Mouse (Mus musculus) megakaryocyte, embryonic 14.5 days (primary cell): ENCODE data around the gene Tbcd. TPM values are rescaled to one million over a fixed set of nuclear protein-coding genes. Genes with fewer than 3 reads are reported as not detected.

Experiments
- H3K27me3 ChIP-seq: replicated peaks from 2 replicates; pipeline ENCODE3; 2012; ENCODE audit warnings: inconsistent platforms
- H3K36me3 ChIP-seq: replicated peaks from 2 replicates; pipeline ENCODE3; 2012; ENCODE audit warnings: low read length, inconsistent platforms, mixed read lengths
- H3K4me1 ChIP-seq: 2 replicates; pipeline ENCODE4 v1.6.1; 2012; ENCODE audit warnings: inconsistent platforms
- H3K4me3 ChIP-seq: replicated peaks from 2 replicates; pipeline ENCODE3; 2012; ENCODE audit warnings: moderate library complexity, mild to moderate bottlenecking, inconsistent platforms
- H3K9me3 ChIP-seq: 2 replicates; pipeline ENCODE4 v1.6.1; 2012; ENCODE audit warnings: inconsistent platforms
- FLI1 ChIP-seq: IDR thresholded peaks from 2 replicates; pipeline ENCODE4 v1.6.1; 2012; ENCODE audit warnings: low read length, inconsistent platforms, mixed read lengths
- GATA1 ChIP-seq: IDR thresholded peaks from 3 replicates; pipeline ENCODE4 v1.6.1; 2012; ENCODE audit warnings: mixed read lengths, low read length, inconsistent platforms, borderline replicate concordance
- polyA plus RNA-seq: library from polyadenylated mRNA; stranded (reverse); fragments of >175 nt; gene quantifications from 2 replicates; pipeline ENCODE4 v1.2.3, GENCODE M21; 2012; ENCODE audit warnings: low replicate concordance; ENCODE audit not compliant: insufficient read depth

Gene Tbcd
- polyA plus RNA-seq, 1 experiment, result 3.3 TPM

GRCm38 (mm10) chr11:121529747-121530146 is 78.0 kb downstream of the Tbcd start:
- Histone ChIP-seq H3K36me3 (peaks cover 47% of the 10 kb centered on the region), H3K4me1 (peaks cover 75% of the 10 kb centered on the region)

GRCm38 (mm10) chr11:121536528-121536927 is 84.8 kb downstream of the Tbcd start:
- H3K27me3 ChIP-seq, result no peaks in the 10 kb centered on the region
- peaks cover 47% of the 10 kb centered on the region for H3K36me3 ChIP-seq
- no peak overlapping the region for H3K4me3 ChIP-seq
- peaks cover 75% of the 10 kb centered on the region for H3K4me1 ChIP-seq
- TF ChIP-seq GATA1 (no peak), FLI1 (no peak)
- H3K9me3 ChIP-seq, result no peaks in the 10 kb centered on the region

More at GRCm38 (mm10) chr11:121529747-121530146, 78.0 kb downstream of the Tbcd start:
- Histone ChIP-seq H3K9me3 (no peaks in the 10 kb centered on the region), H3K27me3 (no peaks in the 10 kb centered on the region), H3K4me3 (peak overlapping the region; percentile 64)
- TF ChIP-seq GATA1 (no peak), FLI1 (no peak)

GRCm38 (mm10) chr11:121542471-121542870 is 90.7 kb downstream of the Tbcd start:
- no peaks in the 10 kb centered on the region for H3K27me3 ChIP-seq
- H3K9me3 ChIP-seq, result no peaks in the 10 kb centered on the region
- H3K4me3 ChIP-seq, result no peak overlapping the region
- peaks cover 61% of the 10 kb centered on the region for H3K4me1 ChIP-seq
- TF ChIP-seq GATA1 (no peak), FLI1 (no peak)
- H3K36me3 ChIP-seq, result peaks cover 53% of the 10 kb centered on the region

GRCm38 (mm10) chr11:121543287-121543856 is 91.6 kb downstream of the Tbcd start:
- Histone ChIP-seq H3K9me3 (no peaks in the 10 kb centered on the region), H3K36me3 (peaks cover 53% of the 10 kb centered on the region), H3K4me1 (peaks cover 67% of the 10 kb centered on the region), H3K4me3 (no peak overlapping the region), H3K27me3 (no peaks in the 10 kb centered on the region)
- TF ChIP-seq FLI1, result no peak
- no peak for TF ChIP-seq GATA1

DNA sequence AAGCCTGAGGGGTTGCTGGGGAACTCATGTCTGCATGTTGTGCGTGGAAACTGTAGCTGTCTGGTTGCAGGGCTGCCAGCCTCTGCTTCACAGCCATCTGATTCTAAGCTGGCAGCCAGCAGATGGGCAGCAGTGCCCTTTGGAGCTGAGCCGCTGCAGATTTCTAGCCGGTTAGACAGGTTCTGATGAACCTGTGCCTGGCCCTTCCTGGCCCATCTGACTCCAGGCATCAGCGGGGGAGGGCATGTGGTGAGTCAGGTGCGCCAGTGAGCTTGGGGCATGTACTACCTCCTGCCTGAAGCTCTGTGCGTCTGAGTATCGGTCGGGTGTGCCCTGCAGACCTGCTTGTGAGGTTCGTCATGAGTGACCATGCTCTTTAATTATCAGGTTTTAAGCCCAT is 92.2 kb downstream of the Tbcd start:
- Histone ChIP-seq H3K36me3 (peaks cover 53% of the 10 kb centered on the region), H3K9me3 (no peaks in the 10 kb centered on the region), H3K4me3 (no peak overlapping the region), H3K4me1 (peaks cover 72% of the 10 kb centered on the region), H3K27me3 (no peaks in the 10 kb centered on the region)
- no peak for TF ChIP-seq GATA1
- no peak for TF ChIP-seq FLI1

GRCm38 (mm10) chr11:121544755-121545397 is 93.1 kb downstream of the Tbcd start:
- no peak for TF ChIP-seq GATA1
- TF ChIP-seq FLI1, result no peak
- peaks cover 53% of the 10 kb centered on the region for H3K36me3 ChIP-seq
- H3K4me1 ChIP-seq, result peaks cover 79% of the 10 kb centered on the region
- no peak overlapping the region for H3K4me3 ChIP-seq
- H3K27me3 ChIP-seq, result no peaks in the 10 kb centered on the region
- no peaks in the 10 kb centered on the region for H3K9me3 ChIP-seq

DNA sequence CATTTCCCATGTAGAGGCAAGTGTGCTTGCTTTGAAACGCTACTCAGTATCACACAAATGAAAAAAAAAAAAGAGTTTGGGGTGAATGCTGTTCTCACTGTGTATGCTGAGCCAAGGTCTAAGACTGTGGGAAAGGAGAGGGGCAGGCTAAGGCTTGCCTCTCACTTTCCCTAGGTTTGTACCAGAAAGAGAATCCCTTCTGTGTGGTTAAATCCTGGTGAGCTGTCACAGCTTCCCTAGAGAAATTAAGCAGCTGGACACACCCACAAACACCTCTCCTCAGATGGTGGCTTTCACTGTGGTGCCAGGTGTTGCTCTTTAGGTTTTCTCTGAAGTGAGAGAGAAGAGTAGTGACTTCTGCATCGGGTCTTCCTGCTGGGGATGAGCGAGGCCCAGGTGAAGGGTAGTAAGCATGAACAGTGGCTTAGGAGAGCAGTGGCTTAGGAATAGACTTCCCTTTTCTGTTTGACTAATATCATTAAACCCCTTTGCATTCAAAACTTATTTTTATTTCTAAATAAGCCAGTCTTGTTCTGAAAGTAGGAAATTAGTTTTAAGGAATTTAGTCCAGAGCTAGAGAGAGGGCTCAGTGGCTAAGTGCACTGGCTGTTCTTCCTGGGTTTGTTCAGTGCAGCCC is 93.8 kb downstream of the Tbcd start:
- Histone ChIP-seq H3K27me3 (no peaks in the 10 kb centered on the region), H3K4me3 (no peak overlapping the region), H3K36me3 (peaks cover 54% of the 10 kb centered on the region), H3K4me1 (peaks cover 79% of the 10 kb centered on the region), H3K9me3 (no peaks in the 10 kb centered on the region)
- TF ChIP-seq FLI1, result no peak
- TF ChIP-seq GATA1, result no peak

- peak overlapping the region; percentile 46 for H3K4me3 ChIP-seq
- H3K4me1 ChIP-seq, result peaks cover 90% of the 10 kb centered on the region
- H3K36me3 ChIP-seq, result peaks cover 49% of the 10 kb centered on the region
- H3K9me3 ChIP-seq, result no peaks in the 10 kb centered on the region
- TF ChIP-seq FLI1, result no peak
- TF ChIP-seq GATA1, result no peak
- no peaks in the 10 kb centered on the region for H3K27me3 ChIP-seq
These were observed 95.5 kb downstream of the Tbcd start for GRCm38 (mm10) chr11:121547234-121547633.

GRCm38 (mm10) chr11:121547925-121548324 is 96.2 kb downstream of the Tbcd start:
- no peaks in the 10 kb centered on the region for H3K9me3 ChIP-seq
- H3K4me3 ChIP-seq, result peak overlapping the region; percentile 62
- TF ChIP-seq GATA1 (no peak), FLI1 (no peak)
- H3K27me3 ChIP-seq, result no peaks in the 10 kb centered on the region
- peaks cover 97% of the 10 kb centered on the region for H3K4me1 ChIP-seq
- peaks cover 42% of the 10 kb centered on the region for H3K36me3 ChIP-seq

- TF ChIP-seq FLI1 (no peak), GATA1 (no peak)
- Histone ChIP-seq H3K27me3 (no peaks in the 10 kb centered on the region), H3K9me3 (no peaks in the 10 kb centered on the region), H3K36me3 (peaks cover 33% of the 10 kb centered on the region), H3K4me3 (peak overlapping the region; percentile 31), H3K4me1 (peaks cover 95% of the 10 kb centered on the region)
These were observed 97.5 kb downstream of the Tbcd start for GRCm38 (mm10) chr11:121548996-121549842.
